Mouse (Mus musculus) ovary, adult 2 months (tissue): ENCODE measurements around the gene Ankfn1. TPM values are rescaled to one million over a fixed set of nuclear protein-coding genes. Genes with fewer than 3 reads are reported as not detected.

Source experiments
- polyA plus RNA-seq: library from polyadenylated mRNA; depleted of rRNA; stranded (reverse); fragments of >200 nt; gene quantifications from 2 replicates; pipeline ENCODE4 v1.2.3, GENCODE M21; 2012; rRNA removed

Ankfn1 gene
- 3.0 and 3.5 TPM in 2 replicates for polyA plus RNA-seq

GRCm38 (mm10) chr11:89777431-89777830 is at the start of gene Ankfn1:
TSS of gene Ankfn1 (minus strand) at chr11:89777653.

Other genes starting within 250 kb of the Ankfn1 start
- 1.00 and 1.6 TPM in 2 replicates for gene Pctp, start 225.2 kb upstream of the Ankfn1 start, polyA plus RNA-seq